Mouse (Mus musculus) layer of hippocampus, adult 11-12 months (tissue): Measurements from ENCODE around the gene Cdyl2.
A peak's percentile ranks its signal among the peaks of the same experiment; 100 is the strongest.

ENCODE experiments used
- DNase-seq: peaks from one replicate; pipeline ENCODE4 v3.0.0; 2022; ENCODE audit warnings: low spot score

Cdyl2 gene

DNA sequence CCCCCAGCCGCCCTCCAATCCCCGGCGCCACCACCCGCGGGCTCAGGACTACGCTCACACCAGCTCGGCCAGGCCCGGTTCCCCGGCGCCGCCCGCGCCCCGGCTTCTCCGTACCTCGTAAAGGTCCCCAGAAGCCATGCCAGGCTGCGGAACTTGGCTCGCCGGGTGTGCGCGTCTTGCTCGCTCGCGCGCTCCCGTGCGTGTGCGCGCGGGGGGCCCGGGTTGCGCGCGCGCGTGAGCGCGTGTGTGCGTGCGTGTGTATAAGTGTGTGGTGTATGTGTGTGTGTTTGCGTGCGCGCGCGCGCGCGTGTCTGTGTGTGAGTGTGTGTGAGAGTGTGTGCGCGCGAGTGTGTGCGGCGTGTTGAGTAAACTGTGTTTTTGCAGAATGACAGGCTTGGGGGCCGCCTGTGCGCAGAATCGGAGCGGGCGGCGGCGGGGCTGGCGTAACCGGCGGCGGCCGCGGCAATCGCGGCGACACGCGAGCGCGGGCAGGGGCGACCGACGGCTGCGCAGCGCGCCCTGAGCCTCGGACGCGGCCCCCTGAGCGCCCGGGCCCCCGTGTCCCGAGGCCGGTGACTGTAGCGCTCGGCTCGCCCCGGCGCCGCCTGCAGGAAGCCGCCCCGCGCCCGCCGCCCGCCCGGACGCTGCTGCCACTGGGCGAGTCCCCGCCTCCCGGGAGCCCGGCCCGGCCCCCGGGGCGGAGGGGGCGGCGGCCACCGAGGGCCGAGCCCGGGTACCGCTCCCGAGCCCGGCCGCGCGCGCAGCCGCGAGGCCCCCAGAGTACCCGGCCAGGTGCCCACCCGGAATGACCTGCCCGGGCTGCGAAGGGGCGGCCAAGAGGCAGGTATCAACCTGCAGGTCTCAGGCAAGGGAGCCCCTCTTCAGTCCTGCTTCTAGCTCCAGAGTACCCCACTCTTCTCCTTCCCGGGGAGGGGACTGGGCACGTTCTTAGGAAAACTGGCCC, at the start of gene Cdyl2:
TSS of gene Cdyl2 (minus strand) at position 308 of the 964 bp plus-strand sequence.
- DNase-seq = peak; percentile 90

DNA sequence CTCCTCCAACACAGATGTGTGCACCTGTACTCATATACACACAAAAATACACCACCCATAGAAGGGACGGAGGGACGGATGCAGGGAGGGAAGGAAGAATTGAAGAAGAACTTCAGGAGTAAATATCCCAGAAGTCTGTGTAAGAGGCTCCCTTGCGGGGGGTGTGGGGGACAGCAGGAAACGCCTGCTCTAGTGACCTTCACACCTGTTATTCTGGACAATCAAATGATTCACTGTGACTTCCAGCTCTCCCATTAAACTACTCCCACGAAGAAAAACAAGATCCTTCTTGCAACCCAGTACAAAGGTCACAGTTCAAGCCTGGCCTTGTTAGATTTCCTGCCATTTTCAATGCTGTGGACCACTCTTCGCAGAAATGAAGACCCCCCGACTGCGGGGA, 47.8 kb upstream of the Cdyl2 start:
- no peak for DNase-seq

DNA sequence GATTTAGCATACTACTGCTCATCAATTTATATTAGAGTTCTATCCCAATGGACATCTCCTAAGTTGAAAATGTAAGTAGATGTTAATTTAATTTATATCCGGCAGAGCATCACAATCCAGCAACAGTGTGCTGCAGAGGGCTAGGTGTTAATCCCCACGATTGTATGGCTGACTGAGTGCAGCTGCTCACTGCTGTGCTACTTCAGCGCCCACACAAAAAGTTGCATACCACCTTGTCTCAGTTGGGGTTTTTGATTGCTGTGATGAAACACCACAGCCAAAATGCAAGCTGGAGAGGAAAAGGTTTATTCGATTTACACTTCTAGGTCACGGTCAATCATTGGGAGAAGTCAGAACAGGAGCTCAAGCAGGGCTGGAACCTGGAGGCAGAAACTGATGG, 41.4 kb upstream of the Cdyl2 start:
- no peak for DNase-seq

DNA sequence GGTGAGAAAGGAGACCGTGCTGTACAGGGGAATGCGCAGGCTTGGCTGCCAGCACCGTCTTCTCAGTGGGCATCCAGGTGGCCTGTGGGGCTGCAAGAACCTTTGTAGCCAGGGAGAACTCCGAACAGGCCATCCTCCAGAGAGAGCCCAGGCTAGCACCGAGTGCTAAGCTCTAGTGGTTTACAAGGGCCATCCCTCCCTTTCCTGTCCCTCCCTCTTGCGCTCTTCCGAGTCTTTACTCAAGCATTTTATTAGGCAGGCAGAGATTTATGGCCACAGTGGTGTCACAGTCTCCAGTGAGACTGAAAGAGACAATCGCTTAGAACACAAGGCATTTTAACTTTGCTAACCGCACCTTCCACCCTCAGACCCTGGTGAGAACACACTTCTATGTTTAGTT, 39.9 kb upstream of the Cdyl2 start:
- DNase-seq = no peak

DNA sequence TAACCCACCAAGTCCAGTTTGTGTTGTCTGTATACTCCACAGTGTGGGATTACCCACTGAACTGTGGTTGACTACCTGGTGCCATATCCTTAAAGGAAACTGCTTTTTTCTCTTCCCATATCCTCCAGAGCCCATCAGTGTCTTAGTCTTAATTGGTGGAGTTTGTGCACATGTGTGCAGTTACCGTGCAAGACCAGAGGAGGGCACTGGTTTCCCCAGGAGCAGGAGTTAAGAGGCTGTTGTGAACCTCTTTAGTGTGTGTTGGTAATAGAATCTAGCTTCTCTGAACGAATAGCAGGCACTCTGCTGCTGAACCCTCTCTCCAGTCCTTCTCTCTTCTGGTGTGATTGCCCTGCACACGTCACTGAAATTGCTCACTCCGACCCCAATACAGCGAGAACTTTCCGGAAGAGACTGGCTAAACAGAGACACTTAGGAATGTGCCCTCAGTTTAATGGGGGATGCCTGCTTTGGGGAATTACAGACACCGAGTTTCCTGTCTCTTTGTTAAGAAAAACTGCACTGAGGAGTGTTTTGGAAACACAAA, 39.1 kb upstream of the Cdyl2 start:
- no peak for DNase-seq

DNA sequence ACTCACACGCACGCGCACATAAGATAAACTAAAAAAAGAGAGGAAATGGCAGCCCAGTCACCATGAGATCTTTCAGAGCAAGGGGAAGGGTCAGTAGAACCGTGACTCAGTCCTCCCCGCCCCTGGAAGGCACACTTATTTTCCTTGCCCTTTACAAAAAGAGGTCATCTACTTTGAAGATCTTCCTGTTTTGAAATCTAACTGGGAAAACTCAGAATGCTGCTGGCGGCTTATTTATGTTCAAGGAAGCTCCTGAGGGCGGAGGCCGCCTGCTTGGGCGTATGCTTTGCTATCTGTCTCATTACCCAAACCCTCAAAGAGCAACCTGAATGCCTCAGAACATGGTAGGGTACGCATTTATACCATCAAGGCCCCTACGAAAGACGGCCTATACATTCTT, 38.0 kb upstream of the Cdyl2 start:
- no peak for DNase-seq

DNA sequence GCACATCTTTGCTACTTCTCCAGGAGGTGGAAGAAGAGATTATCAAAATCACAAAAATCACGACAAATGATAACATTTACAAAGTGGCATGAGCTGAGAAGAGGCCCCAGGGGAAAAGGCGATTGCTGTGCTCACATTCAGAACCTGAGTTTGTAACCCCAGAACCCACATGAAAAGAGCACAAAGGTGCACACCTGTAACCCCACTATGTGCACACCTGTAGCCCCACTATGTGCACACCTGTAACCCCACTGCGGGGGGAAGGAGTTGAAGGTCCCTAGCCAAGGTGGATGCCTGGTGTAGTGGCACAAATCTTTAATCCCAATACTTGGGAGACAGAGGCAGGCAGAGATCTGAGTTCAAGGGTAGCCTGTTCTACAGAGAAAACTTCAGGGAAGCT, 23.4 kb upstream of the Cdyl2 start:
- DNase-seq = no peak

DNA sequence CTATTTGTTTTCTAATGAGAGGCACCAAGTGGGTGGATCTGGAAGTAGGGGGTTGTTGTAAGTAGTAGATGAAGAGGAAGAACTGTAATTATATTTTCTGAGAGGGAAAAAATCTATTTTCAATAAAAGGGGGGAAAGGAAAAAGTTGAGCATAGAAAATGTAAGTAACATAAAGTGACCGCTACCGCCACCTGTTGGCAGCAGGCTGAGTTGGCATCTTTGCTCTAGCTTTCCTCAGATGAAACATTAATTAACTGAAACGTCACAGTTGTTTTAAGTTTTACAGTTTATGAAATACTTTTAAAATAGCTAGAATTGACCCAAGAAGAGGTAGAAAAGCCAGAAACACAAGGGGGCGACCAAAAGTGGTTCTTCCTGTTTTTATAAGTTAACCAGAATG, 22.8 kb upstream of the Cdyl2 start:
- no peak for DNase-seq

DNA sequence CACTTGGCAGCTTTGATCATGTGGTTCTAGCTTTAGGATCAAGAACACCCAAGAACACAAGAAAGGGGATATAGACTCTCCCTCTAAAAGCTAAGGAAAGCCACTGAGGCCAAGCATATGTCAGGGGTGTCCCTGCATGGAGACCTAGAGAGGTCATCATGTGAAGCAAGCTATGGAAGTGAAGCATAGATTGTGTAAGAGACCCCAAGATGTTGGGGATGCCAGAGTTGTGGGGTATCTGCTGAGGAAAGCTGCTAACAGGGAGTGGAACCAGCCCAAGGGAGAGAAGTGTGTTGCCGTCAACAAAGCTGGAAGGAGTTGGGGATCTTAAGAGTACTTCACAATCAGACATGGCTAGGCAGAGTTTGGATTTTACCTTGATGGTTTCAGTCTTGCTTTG, 7.9 kb upstream of the Cdyl2 start:
- DNase-seq = no peak

DNA sequence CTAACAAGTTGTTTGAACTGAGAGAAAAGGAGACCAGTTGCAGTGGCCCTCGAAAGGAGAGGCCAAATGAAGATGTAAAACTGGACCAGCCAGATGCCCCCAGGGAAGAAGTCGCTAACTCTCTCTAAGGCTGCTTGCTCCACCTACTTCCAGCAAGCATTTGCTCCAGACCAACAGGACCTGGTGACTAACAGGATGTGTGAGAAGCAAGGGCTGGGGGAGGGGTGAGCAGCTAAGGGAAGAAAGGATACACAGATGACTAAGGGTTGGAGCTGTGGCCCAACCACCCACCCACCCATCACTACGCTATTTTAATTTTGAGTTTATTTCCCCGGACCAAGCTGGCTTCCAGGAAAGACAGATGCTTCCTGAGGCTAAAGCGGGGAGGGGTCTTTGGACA, 2.5 kb upstream of the Cdyl2 start:
- DNase-seq = no peak

DNA sequence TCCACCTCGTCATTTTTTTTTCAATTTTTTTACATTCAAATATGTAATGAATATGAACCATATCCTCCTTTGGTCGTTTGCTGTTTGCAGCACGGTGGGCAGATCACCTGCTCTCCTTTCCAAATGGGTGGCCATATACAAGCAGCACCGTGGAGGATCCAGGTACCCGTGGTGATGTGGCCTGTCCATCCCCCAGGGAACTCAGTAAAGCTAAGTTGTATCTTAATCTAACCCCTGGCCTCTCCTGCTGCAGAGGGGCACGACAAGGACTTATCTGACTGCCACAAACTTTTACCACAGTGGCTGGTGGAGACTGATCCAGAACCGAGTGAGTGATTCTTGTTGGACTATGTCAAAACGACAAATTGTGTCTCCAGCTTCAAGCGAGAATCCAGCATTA, 1.4 kb upstream of the Cdyl2 start:
- no peak for DNase-seq

DNA sequence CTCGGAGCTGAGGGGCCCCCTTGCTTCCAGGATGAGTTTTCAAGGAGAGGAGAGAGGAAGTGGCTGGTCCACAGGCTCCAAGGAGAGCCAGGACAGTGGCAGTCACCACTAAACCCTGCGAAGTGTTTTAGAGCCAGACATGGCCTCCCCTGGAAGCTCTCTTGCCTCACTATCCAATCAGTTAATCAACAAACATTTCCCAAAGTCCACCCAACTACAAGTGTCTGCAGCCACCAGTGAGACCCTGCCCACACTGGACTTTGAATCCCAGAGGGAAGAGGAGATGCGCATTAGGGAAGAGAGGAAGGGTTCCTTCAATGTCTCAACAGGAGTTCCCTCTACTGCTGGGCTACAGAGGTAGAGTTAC, 840 bp upstream of the Cdyl2 start:
- DNase-seq = no peak

DNA sequence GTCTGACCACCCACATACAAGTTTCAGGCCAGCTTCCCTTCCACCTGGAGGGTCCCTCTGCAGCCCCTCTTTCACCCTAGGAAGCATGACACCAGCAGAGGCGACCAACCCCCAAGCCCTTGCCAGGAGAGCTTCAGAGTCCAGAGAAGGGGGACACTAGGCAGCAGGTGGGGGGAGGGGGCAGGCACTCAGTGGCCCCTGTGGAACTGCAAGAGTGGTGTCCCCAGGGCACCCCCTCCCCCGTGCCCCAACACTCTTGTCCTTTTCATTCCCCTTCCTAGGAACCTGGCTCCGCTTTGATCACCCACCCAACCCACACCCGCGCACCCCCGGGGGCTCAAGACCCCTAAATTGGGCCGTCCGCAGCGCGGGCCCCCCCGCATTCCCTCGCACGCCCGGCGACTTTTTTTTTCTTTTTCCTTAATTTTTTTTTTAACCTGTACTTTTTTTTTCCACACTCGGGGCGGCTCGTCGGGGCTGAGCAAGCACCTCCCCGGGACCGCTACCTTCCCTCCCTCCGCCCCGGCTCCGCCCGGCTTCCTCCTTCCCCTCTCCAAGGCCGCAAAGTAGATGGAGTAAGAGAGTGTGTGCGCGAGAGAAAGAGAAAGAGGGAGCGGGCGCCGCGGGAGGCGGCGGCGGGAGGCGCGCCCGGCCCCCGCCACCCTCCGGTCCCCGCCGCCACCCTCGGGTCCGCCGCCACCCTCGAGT, 661 bp downstream of the Cdyl2 start:
- DNase-seq = no peak

DNA sequence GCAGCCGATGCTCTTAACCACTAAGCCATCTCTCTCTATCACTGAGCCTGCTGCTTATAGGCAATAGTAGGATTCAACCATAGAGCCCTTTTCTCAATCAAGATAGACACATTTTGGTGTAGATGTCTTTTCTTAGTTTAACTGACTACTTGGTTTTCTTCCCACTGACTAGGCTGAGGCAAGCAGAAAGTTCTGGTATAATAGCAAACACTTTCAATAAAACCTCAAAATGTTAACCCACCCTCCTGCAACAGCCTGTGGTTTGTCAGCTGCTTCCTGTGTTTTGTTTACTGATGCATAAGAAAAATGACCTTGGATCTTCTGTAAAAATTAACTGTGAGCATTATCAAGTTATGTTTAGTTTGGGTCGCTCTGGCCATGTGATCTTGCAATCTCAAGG, 11.3 kb downstream of the Cdyl2 start:
- DNase-seq = no peak

DNA sequence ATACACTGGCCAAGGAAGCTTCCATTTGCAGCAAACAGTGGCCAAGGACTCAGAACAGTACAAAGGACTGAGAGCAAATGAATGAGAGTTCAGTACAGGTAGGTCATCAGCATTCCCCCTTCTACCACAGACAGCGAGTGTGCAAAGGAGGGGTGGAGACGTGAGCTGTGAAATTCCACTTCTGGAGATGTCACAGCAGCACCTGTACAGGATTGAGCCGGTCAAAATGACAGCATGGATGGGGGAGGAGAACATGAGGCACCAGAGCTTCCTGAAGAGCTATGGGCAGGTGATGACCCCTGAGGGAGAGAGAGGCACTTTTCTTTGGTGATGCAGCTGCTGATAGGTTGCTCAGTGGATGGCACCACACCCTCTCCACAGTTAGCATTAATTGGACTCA, 25.3 kb downstream of the Cdyl2 start:
- no peak for DNase-seq

DNA sequence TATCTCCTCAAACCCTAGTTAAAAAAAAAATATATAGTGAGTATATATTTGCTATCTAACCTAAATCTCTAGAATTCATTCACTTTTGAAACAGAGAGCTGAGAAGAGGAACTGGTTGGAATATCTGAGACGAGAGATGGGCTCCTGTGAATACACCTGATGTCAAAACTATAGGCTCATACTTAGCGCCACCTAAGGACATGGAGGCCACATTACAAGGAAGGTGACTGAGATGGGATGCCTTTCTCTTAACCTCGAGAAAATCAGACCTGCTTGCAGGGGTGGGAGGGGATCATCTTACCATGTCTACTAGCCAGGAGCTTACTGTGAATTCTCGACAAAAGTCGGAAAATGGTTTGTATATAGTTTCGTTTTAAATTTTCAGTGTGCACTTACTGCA, 30.3 kb downstream of the Cdyl2 start:
- no peak for DNase-seq

DNA sequence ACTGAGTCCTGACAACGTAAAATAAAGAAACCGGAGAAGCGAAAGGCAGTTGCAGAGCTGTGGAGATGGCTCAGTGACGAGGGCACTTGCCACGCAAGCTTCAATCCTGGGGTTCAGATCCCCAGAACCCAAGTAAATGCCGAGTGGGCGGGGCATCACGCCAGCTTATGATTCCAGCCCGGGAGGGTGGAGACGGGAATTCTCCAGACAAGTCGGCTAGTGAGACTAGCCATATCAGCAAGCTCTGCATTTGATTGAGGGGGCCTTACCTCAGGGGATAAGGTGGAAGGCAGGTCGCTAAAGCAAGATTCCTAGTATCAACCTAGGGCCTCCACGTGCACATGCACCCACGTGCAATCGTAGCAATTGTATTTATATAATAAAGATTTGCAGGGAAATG, 39.9 kb downstream of the Cdyl2 start:
- no peak for DNase-seq

DNA sequence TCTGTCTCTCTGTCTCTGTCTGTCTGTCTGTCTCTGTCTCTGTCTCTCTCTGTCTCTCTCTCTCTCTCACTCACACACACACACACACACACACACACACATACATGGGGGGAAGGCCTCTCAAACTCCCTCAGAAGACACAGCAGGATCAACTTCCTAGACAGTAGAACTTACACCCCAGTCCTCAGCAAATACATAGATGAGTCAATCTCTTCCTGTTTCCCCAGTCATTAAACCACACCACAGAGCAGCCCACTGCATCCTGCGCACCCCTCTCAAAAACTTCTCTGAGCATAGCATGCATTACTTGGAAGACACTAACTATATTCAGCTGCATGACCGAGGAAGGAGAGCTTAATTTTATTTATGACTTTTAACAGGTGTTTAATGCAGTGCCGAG, 43.0 kb downstream of the Cdyl2 start:
- no peak for DNase-seq

DNA sequence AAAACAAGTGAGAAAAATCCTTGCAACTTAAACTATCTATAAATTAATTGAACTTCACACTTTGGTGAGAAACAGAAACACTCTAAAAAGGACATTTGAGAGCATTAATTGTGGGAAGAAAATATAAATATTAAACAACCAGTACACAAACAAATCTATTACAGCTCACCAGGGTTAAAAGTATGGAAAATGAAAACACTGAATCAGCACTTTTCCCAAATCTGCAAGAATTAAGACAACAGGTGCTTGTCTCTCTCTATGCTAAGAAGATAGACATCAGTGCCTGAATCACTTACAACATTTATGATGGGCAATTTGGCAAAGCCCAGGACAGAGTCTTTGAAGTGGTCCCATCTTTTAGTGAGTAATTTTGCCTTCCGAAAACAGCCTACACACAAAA, 56.6 kb downstream of the Cdyl2 start:
- DNase-seq = no peak

DNA sequence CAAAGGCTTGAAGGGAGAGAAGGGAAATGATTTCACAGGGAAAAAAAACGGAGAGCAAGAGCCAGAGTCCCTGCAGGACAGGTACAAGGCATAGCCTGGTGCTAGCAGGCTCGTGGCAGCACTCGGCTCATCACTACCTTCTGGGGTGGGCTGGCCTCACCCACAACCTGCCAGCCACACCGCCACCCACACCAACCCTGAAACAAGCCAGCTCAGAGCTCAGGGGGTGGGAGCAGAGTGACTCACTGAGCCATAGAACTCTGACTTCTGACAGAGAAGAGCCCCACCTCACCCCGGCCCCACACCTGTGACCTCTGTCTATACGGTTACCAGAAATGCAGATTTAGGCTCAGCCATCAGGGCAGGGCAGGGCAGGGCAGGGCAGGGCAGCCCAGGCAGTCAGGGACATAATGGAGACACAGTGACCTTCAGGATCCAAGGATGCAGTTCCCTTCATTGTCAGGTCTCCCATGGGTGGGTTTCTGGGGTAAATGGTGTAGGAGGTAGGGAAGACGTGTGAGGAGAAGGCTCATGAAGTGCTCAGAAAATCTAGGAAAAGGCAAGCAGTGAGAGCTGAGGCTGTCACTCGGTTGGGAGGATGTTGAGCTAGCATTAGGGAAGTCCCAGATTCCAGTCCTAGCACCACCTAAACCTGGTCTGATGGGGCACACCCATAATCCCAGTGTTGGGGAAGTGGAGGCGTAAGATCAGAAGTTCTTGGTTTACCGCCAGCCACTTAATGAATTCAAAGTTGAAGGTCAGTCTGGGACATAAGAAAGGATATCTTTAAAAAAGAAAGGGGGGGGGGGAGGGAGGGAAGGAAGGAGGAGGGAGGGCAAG, 58.6 kb downstream of the Cdyl2 start:
- no peak for DNase-seq

DNA sequence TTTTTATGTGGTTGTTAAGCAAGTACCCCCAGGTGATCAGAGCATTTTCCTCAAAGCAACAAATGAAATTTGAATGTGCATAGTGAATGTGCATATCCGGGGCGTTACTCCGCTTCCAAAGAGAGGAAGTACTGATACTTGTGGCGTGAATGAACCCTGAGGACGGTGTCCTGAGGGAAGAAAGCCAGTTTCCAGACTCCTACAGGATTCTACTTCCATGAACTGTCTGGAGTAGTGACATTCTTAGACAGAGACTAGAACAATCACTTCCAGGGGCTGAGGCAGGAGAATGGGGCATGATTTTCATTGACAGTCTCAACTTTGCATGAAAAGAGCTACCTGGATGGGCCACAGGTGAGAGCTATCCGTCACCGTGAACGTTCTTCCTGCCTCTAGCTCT, 59.3 kb downstream of the Cdyl2 start:
- no peak for DNase-seq

DNA sequence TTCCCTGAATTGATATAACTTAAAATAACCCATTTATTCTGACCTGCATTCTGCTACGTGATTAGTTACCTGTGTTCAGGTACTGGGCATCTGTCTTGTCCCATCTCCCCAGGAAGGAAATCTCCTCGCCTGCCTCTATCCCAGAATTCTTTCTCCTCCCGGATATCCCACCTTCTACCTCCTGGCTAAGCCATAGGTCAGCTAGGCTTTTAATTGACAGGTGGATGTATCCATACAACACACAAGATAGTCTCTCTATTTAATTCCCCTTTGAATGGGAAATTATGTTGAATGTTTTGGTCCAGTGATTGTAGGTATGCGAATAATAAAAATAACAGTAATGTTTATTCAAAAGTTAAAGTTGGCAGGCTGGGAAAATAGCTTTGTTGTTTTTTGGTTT, 59.7 kb downstream of the Cdyl2 start:
- no peak for DNase-seq
